Mouse (Mus musculus) limb, embryonic 13.5 days (tissue): ENCODE results near the gene Tmem274. TPM values are rescaled to one million over a fixed set of nuclear protein-coding genes. Genes with fewer than 3 reads are reported as not detected.
"Not testable (repeated sequence)": the region's sequence is repeated elsewhere in the genome, so short reads cannot be mapped to it uniquely, and the experiment has no call there.

ENCODE experiments used
- ATAC-seq: fragments of 200-750 bp; cut with Nextera tagmentation; 2 replicates; pipeline ENCODE4 v1.8.0; 2017; ENCODE audit warnings: low read depth, moderate number of reproducible peaks, moderate TSS enrichment; ENCODE audit not compliant: low FRiP score
- H3K27ac ChIP-seq: fragments of 300-500 bp; sonication (generic); 2 replicates; pipeline ENCODE4 v1.5.1; 2015; ENCODE audit warnings: inconsistent platforms, mild to moderate bottlenecking, moderate library complexity
- H3K27me3 ChIP-seq: fragments of 300-500 bp; sonication (generic); 2 replicates; pipeline ENCODE4 v1.6.1; 2015; ENCODE audit warnings: mild to moderate bottlenecking, inconsistent platforms
- H3K36me3 ChIP-seq: fragments of 300-500 bp; sonication (generic); 2 replicates; pipeline ENCODE4 v1.6.1; 2015; ENCODE audit warnings: inconsistent platforms, mild to moderate bottlenecking, moderate library complexity
- H3K4me1 ChIP-seq: fragments of 300-500 bp; sonication (generic); 2 replicates; pipeline ENCODE4 v1.6.1; 2015; ENCODE audit warnings: inconsistent platforms
- H3K4me2 ChIP-seq: fragments of 300-500 bp; sonication (generic); replicated peaks from 2 replicates; pipeline ENCODE4 v1.6.1; 2015; ENCODE audit warnings: inconsistent platforms, mild to moderate bottlenecking, moderate library complexity
- H3K4me3 ChIP-seq: fragments of 300-500 bp; sonication (generic); 2 replicates; pipeline ENCODE4 v1.5.1; 2015; ENCODE audit warnings: moderate library complexity, mild to moderate bottlenecking, inconsistent platforms
- H3K9ac ChIP-seq: fragments of 300-500 bp; sonication (generic); 2 replicates; pipeline ENCODE4 v1.6.1; 2015; ENCODE audit warnings: mild to moderate bottlenecking, inconsistent platforms
- H3K9me3 ChIP-seq: fragments of 300-500 bp; sonication (generic); 2 replicates; pipeline ENCODE4 v1.6.1; 2016; ENCODE audit warnings: inconsistent platforms
- WGBS: fragments of 180-500 bp; shearing (Covaris S2); methylation state at CpG from one replicate; pipeline ENCODE4 v1.1.7; 2015; 5-methylcytosine and 5-hydroxymethylcytosine counted together
- polyA plus RNA-seq: library from polyadenylated mRNA; unstranded; fragments of >200 nt; fragmentation: Nextera tagmentation; extraction: Ambion mirVana; gene quantifications from 2 replicates; pipeline ENCODE4 v1.2.1, GENCODE M21; 2015

Gene Tmem274
- 0.55 and 0.99 TPM in 2 replicates for polyA plus RNA-seq

DNA sequence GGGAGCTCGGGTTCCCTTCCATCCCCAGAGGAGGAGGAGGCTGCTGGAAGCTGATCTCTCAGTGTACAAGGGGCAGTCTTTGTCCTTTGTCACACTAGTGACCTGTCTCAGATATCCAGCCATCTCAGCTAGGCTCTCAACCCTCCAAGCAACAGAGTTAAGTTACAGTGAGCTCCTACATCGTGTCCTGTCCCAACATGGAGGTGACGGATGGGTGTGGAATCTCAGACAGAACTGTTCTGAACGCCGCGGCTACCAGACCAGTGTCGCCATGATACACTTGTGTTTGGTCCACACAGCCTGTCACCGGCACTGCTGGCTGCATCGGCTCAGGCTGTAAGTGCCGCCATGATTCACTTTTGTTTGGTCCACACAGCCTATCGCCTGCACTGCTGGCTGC lies at the start of gene Tmem274:
Gene Tmem274 (plus strand): TSS at position 301 of the 400 bp plus-strand sequence.
- ATAC-seq, result no peak
- WGBS, result 85% methylated on average over 11 of the region's 11 CpGs
- Histone ChIP-seq H3K9me3 (no peaks in the 10 kb centered on the region), H3K4me2 (no peak within 1 kb of the TSS), H3K27ac (no peak within 1 kb of the TSS), H3K4me1 (no peaks in the 10 kb centered on the region), H3K27me3 (no peaks in the 10 kb centered on the region), H3K36me3 (peaks cover 26% of the 10 kb centered on the region), H3K4me3 (no peak within 1 kb of the TSS), H3K9ac (no peak within 1 kb of the TSS)

DNA sequence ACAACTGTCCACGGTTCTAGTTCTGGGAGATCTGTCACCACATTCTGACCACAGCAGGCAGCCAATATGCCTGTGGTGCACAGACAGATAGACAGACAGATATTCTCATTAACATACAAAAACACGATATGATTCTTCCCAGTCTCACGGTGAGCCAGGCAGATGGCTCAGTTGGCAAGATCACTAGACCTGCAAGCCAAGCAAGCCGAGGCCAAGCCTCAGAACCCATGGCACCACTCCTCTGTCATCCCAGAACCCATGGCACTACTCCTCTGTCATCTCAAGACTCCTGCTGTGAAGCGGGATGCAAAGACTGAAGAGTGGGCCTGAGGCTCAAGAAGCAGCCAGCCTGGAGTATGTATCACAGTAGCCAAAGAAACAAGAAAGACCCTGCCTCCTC lies 47.6 kb upstream of the Tmem274 start:
- WGBS, result 85% methylated on average over 5 of the region's 5 CpGs
- Histone ChIP-seq H3K27ac (no peak overlapping the region), H3K4me1 (no peaks in the 10 kb centered on the region; the same call in 1 of the 2 replicates), H3K9ac (no peak overlapping the region), H3K4me3 (no peak overlapping the region), H3K27me3 (no peaks in the 10 kb centered on the region), H3K36me3 (no peaks in the 10 kb centered on the region), H3K9me3 (no peaks in the 10 kb centered on the region), H3K4me2 (no peak overlapping the region)
- no peak for ATAC-seq

- ATAC-seq, result not testable (repeated sequence)
Measured at GRCm38 (mm10) chr4:149431887-149432286, 45.3 kb upstream of the Tmem274 start.

GRCm38 (mm10) chr4:149440576-149440975 lies 36.6 kb upstream of the Tmem274 start:
- Histone ChIP-seq H3K4me2 (no peak overlapping the region), H3K9ac (no peak overlapping the region), H3K27me3 (no peaks in the 10 kb centered on the region), H3K36me3 (no peaks in the 10 kb centered on the region), H3K4me1 (peaks cover 20% of the 10 kb centered on the region), H3K27ac (no peak overlapping the region), H3K9me3 (no peaks in the 10 kb centered on the region), H3K4me3 (no peak overlapping the region)
- ATAC-seq, result peak; percentile 18; the same call in 1 of the 2 replicates
- whole genome bisulfite sequencing, result 38% methylated on average over 8 of the region's 8 CpGs

More at GRCm38 (mm10) chr4:149431887-149432286, 45.3 kb upstream of the Tmem274 start:
- H3K4me1 ChIP-seq, H3K27me3 ChIP-seq, H3K4me3 ChIP-seq, H3K27ac ChIP-seq, H3K4me2 ChIP-seq, H3K9me3 ChIP-seq, H3K36me3 ChIP-seq, H3K9ac ChIP-seq: not testable (repeated sequence)
- WGBS, result 71% methylated on average over 1 of the region's 1 CpGs

DNA sequence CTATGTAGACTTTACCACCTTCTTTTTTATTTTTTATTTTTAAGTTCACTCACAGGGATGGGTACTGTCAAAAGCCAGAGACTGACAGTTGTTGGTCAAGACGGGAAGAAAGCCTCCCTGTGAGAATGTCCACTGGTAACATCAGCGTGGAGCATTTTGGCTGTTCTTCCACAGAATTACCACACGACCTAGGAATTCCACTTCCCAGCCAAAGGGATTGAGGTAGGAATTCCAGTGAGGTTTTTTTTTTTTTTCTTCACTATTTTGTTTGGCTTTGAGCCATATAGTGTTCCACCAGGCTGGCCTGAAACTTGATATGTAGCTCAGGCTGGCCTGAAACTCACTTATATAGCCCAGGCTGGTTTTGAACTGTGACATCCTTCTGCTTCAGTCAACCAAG lies 34.7 kb upstream of the Tmem274 start:
- Histone ChIP-seq H3K36me3 (no peaks in the 10 kb centered on the region), H3K9ac (no peak overlapping the region), H3K4me2 (no peak overlapping the region), H3K4me3 (no peak overlapping the region), H3K9me3 (no peaks in the 10 kb centered on the region), H3K4me1 (peaks cover 29% of the 10 kb centered on the region), H3K27ac (no peak overlapping the region), H3K27me3 (no peaks in the 10 kb centered on the region)
- WGBS, result 24% methylated on average over 3 of the region's 3 CpGs
- no peak for ATAC-seq

DNA sequence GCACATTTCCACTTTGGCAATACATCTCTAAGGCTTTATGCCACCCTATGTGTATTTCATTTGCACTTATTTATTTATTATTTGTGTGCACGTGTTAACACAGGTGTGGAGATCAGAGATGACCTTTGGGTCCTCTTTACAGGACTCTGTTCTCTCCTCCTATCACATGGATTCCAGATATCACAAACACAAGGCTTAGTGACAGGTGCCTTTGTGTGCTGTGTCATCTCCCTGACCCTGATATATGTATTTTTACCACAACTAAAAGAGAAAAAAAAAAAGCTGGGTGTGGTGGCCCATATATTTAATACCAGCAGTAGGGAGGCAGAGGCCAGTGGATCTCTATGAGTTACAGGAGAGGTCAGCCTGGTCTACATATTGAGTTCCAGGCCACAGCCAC lies 32.7 kb upstream of the Tmem274 start:
- WGBS, result 73% methylated on average over 1 of the region's 1 CpGs
- peak overlapping the region; percentile 62 for H3K4me2 ChIP-seq
- H3K4me3 ChIP-seq, result no peak overlapping the region; the same call in 1 of the 2 replicates
- 0 out of 2 replicates have a peak overlapping the region, but pooled peaks have one; percentile 71 for H3K9ac ChIP-seq
- H3K27ac ChIP-seq, result peak overlapping the region; percentile 95; the same call in 1 of the 2 replicates
- no peak for ATAC-seq
- no peaks in the 10 kb centered on the region for H3K36me3 ChIP-seq
- H3K4me1 ChIP-seq, result peaks cover 29% of the 10 kb centered on the region
- H3K27me3 ChIP-seq, result no peaks in the 10 kb centered on the region
- H3K9me3 ChIP-seq, result no peaks in the 10 kb centered on the region

DNA sequence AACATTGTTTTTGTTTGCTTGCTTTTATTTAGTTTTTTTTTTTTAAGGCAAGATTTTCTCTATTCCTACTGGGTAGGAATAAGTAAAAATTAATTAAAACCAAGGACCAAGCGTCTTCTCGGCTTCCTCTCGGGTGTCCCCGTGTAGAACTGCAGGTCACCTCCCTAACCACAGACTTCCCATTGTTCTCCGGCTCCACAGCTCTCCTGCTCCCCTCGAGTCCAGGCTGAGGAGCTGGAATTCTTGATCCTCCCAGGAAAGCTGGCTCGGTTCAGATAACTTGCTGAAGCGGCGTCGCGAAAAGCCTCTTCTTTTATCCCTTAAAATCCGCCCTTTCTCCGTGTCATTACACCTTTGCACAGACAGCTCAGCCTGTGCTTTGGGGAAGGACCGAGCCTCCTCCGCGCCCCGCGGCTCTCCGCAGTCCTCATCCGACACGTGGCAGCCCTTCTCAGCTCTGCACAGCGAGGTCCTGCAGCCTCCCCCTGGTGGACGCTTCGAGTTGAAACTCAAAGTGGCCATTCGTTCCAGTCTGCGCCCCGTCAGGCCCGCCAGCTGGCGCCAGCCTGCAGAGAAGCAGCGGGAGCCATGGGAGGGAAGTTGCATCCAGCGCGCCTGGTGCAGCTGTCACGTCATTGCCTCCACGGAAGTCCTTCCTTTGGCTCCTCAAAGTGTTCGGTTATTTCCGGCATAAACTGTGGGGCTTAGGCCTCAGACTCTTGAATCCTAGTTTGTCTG lies 32.0 kb upstream of the Tmem274 start:
- Histone ChIP-seq H3K4me3 (peak overlapping the region; percentile 39), H3K9ac (peak overlapping the region; percentile 71), H3K36me3 (no peaks in the 10 kb centered on the region), H3K27me3 (no peaks in the 10 kb centered on the region), H3K27ac (peak overlapping the region; percentile 95), H3K4me2 (peak overlapping the region; percentile 62), H3K4me1 (peaks cover 28% of the 10 kb centered on the region), H3K9me3 (no peaks in the 10 kb centered on the region)
- ATAC-seq, result peak; percentile 97
- WGBS, result under 1% methylated on average over 36 of the region's 36 CpGs

DNA sequence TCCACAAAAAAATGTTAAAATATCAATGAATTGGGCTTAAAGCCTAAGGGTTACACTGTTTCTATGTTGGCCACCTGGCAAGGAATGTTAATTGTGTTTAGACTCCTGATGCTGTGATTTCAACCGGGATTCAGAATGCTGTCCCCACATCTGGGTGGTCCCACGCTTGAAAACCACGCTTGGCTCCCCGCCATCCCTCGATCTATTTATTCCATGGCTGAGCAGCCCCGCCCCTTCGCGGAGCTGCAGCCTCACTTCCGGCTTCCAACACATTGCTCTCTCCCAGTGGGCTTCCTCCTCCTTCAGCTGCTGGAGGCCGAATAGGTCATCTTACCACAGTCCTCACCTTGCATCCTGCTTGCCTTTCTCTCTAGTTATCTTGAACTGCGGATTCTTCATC lies 31.3 kb upstream of the Tmem274 start:
- Histone ChIP-seq H3K27me3 (no peaks in the 10 kb centered on the region), H3K4me2 (peak overlapping the region; percentile 62), H3K27ac (peak overlapping the region; percentile 95), H3K4me1 (peaks cover 22% of the 10 kb centered on the region), H3K9ac (peak overlapping the region; percentile 71; the same call in 1 of the 2 replicates), H3K9me3 (no peaks in the 10 kb centered on the region), H3K36me3 (no peaks in the 10 kb centered on the region), H3K4me3 (peak overlapping the region; percentile 39)
- under 1% methylated on average over 11 of the region's 11 CpGs for WGBS
- peak; percentile 44 for ATAC-seq

- no peaks in the 10 kb centered on the region for H3K27me3 ChIP-seq
- WGBS, result 42% methylated on average over 1 of the region's 1 CpGs
- peak overlapping the region; percentile 95; the same call in 1 of the 2 replicates for H3K27ac ChIP-seq
- no peaks in the 10 kb centered on the region for H3K36me3 ChIP-seq
- no peak overlapping the region for H3K9ac ChIP-seq
- H3K4me3 ChIP-seq, result no peak overlapping the region
- no peaks in the 10 kb centered on the region for H3K9me3 ChIP-seq
- ATAC-seq, result no peak
- peaks cover 22% of the 10 kb centered on the region for H3K4me1 ChIP-seq
- H3K4me2 ChIP-seq, result peak overlapping the region; percentile 62
Measured at GRCm38 (mm10) chr4:149446309-149446708, 30.9 kb upstream of the Tmem274 start.

GRCm38 (mm10) chr4:149450636-149451035 lies 26.5 kb upstream of the Tmem274 start:
- H3K27me3 ChIP-seq, result no peaks in the 10 kb centered on the region
- H3K4me3 ChIP-seq, result no peak overlapping the region
- no peak overlapping the region for H3K27ac ChIP-seq
- 90% methylated on average over 3 of the region's 3 CpGs for WGBS
- H3K4me2 ChIP-seq, result no peak overlapping the region
- ATAC-seq, result no peak
- peaks cover 8% of the 10 kb centered on the region for H3K4me1 ChIP-seq
- H3K36me3 ChIP-seq, result no peaks in the 10 kb centered on the region
- no peak overlapping the region for H3K9ac ChIP-seq
- H3K9me3 ChIP-seq, result no peaks in the 10 kb centered on the region

DNA sequence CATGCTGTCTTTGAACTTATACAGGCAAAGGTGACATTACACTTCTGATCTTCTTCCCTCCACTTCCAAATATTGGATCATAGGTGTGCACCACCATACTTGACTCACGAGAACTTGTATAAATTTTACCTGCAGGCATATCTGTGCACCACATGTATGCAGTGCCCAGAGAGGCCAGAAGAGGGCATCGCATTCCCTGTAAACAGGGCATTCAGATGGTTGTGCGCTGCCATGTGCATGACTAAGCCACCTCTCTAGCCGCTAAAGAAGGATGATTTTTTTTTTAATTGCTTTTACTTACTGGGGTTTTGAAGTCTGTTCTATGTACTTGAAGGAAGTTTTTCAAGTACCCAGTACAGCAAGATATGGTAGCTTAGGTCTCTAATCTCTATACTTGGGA lies 23.5 kb upstream of the Tmem274 start:
- no peak overlapping the region for H3K4me2 ChIP-seq
- ATAC-seq, result no peak
- H3K36me3 ChIP-seq, result no peaks in the 10 kb centered on the region
- no peaks in the 10 kb centered on the region for H3K4me1 ChIP-seq
- WGBS, result 83% methylated on average over 4 of the region's 4 CpGs
- H3K4me3 ChIP-seq, result no peak overlapping the region
- H3K9me3 ChIP-seq, result no peaks in the 10 kb centered on the region
- H3K27me3 ChIP-seq, result no peaks in the 10 kb centered on the region
- H3K9ac ChIP-seq, result no peak overlapping the region
- H3K27ac ChIP-seq, result no peak overlapping the region

DNA sequence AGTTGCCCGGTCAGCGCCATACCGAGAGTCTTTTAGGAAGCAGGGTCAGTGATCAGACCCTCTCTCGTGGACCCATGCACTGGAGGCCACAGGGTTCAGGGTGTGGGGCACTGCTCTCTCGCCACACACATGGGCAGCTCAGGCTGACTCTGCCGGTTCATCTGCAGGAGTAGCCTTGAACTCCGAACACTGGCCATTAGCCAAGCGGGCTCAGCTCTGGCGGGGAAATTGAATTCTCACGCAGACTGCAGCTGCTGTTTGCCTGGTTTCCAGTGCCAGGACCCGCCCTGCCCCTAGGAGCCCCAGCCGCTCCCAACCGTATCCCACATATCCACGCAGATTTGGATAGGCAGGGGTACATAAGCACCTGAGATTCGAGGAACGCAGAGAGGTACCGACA lies 22.9 kb upstream of the Tmem274 start:
- Histone ChIP-seq H3K9ac (no peak overlapping the region), H3K9me3 (no peaks in the 10 kb centered on the region), H3K27ac (no peak overlapping the region), H3K27me3 (no peaks in the 10 kb centered on the region), H3K4me2 (no peak overlapping the region), H3K36me3 (no peaks in the 10 kb centered on the region), H3K4me3 (no peak overlapping the region), H3K4me1 (no peaks in the 10 kb centered on the region)
- ATAC-seq, result no peak
- 83% methylated on average over 17 of the region's 17 CpGs for WGBS

DNA sequence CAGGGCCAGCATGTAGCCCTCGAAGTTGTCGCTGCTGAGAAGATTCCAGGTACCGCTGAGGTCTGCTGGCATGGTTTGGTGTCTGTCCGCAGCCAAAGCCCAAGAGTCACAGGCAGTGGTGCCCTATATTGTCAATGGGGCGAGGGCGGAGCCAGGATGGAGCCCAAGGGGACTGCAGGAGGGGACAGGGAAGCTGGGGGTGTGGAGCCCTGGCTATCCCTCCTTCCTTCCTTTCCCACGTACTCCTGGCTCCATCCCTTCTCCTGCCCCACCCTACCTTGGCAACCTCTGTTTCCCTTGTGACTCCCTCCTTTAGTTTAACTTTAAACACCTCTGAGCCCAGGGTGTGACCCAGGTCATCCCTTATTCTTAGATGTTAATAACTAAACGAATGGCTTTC lies 22.3 kb upstream of the Tmem274 start, which contains the start of gene Rbp7:
Gene Rbp7 (minus strand): TSS at position 100 of the 400 bp plus-strand sequence.
- Histone ChIP-seq H3K4me1 (no peaks in the 10 kb centered on the region), H3K9ac (no peak within 1 kb of the TSS), H3K4me3 (no peak within 1 kb of the TSS), H3K4me2 (no peak within 1 kb of the TSS), H3K27ac (no peak within 1 kb of the TSS), H3K27me3 (no peaks in the 10 kb centered on the region), H3K36me3 (no peaks in the 10 kb centered on the region), H3K9me3 (no peaks in the 10 kb centered on the region)
- ATAC-seq, result no peak
- 40% methylated on average over 8 of the region's 8 CpGs for WGBS
